Mouse (Mus musculus) heart, postnatal 25 days (tissue): ENCODE data around the gene Rprd1b. TPM values are rescaled to one million over a fixed set of nuclear protein-coding genes. Genes with fewer than 3 reads are reported as not detected.

ENCODE experiments used
- DNase-seq: peaks from one replicate; pipeline ENCODE4 v3.0.0; 2022; ENCODE audit warnings: low spot score
- intact Hi-C: fragments of 180-260 bp; cut with DNase I; formaldehyde crosslinking; loops from one replicate; pipeline ENCODE4 v1.15.1; 2025
- total RNA-seq, 2 experiments: library from RNA; stranded (reverse); gene quantifications; 2 replicates each; pipeline ENCODE4 v1.2.3; 2021

Gene Rprd1b
- total RNA-seq = 10 to 100 TPM; 25.5 to 29.4 TPM

DNA sequence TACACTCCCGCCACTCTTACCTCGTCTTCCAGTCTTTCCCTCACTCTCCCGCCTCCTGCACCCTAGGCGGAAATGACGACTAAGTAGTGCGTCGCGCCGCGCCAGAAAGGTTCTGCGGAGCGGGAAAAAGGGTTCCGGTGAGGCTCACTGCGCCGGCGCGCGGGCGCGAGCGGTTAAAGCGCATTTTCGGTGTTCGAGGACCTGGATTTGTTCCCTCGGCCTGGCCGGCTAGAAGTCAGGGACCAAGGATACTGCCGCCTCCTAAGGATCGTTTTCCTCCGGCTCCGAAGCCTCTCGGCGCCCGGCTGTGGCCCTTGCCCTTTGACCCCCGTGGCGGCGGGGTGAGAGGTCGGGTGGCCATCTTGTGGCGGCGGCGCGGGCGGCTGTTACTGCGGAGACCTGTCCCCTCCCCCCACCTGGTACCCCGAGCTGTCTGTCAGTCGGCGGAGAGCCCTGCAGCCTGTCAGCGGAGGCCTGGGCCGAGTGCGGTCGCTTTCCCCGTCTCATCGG lies at the start of gene Rprd1b, which contains the start of gene Tti1:
TSS of gene Rprd1b (plus strand) at position 144 of the 510 bp plus-strand sequence.
TSS of gene Tti1 (minus strand) at position 80 of the 510 bp plus-strand sequence.
- DNase-seq = peak; percentile 86
- intact Hi-C loops = no loop called here

DNA sequence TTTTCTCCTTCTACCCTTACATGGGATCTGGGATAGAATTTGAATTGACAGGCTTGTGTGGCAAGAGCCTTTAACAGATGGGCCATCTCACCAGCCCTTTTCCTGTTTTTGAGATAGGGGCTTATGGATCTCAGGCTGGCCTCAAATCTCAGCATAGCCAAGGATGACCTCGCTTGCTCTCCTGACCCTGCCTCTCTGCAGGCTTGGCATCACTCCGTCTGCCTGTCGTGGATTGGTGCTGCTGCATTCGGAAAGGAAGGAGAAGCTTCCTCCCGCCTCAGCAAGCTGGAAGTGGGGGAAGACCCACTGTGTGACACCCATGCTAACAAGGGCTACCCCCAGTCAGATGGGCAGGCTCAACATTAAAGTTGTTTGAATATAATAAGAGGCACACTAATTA lies 49.1 kb upstream of the Rprd1b start:
- DNase-seq = no peak
- intact Hi-C loops = no loop called here

DNA sequence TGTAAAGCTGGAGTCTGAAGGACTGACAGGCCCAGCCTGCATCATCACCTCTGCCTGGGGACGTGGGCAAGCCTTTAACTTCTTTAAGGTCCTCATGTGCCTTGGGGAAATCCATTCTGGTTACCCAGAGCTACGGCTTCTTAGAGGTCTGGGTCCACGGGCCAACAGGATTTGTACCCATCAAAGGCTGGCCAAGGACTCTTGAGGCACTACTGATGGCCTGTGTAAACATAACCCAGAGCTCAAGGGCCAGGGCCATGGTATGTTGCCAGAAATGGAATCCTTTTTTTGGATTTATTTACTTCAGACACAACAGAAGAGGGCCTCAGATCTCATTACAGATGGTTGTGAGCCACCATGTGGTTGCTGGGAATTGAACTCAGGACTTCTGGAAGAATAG lies 45.6 kb upstream of the Rprd1b start:
- intact Hi-C loops = no loop called here
- no peak for DNase-seq

DNA sequence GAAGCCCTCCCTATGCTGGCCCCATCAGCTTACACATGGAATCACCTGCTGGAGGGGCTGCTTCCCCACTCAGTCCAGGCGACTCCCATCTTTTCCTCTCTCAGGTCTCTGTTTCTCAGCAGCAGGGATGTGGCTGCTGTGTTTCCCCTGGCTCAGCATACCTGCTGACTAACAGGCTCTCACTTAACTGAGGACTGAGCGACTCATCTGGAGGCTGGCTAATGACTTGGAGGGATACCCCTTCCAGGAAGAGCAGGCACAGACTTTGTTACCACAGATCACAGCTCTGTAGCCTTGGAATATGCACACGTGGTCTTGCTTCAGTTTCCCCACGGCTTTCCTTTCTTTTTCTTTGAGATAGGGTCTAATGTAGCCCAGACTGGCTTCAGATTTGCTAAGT lies 45.0 kb upstream of the Rprd1b start:
- intact Hi-C loops = no loop called here
- no peak for DNase-seq

DNA sequence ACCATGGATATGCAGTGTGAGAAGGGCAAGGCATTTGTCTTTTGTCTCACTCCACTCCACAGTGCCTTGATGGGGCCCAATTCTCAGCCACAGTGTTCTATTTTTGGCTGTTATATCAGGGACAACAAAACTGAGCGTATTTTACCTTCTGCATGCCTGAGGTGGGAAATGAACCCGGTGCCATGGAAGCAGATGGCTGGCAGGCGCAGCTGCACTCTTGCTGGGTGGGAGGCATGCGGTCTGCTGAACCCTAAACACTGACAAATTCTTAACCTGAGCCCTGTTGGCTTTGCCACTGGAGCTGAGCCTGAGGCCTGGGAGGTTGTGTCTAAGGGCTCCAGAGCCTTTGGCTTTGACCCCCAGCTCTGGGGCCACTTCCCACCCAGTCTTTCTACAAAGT lies 42.7 kb upstream of the Rprd1b start:
- intact Hi-C loops = no loop called here
- DNase-seq = no peak

DNA sequence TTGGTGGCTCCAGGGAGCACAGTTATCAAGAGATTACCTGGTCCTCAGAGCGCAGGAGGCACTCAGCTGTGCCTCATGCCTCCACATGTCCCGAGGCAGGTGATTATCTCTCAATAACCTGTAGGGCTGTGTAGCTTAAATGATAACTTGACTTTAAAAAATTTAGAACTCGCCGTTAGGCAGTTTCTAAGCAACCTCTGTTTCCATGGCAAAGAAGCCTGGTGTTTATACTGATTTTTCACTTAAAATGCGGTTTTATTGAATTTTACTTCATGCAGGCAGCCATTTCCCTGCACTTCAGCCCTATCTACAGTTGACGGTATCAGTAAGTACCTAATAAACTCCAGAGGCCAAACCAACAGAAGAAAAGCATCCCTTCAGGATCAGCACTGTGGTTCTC lies 42.1 kb upstream of the Rprd1b start:
- intact Hi-C loops = no loop called here
- DNase-seq = no peak

DNA sequence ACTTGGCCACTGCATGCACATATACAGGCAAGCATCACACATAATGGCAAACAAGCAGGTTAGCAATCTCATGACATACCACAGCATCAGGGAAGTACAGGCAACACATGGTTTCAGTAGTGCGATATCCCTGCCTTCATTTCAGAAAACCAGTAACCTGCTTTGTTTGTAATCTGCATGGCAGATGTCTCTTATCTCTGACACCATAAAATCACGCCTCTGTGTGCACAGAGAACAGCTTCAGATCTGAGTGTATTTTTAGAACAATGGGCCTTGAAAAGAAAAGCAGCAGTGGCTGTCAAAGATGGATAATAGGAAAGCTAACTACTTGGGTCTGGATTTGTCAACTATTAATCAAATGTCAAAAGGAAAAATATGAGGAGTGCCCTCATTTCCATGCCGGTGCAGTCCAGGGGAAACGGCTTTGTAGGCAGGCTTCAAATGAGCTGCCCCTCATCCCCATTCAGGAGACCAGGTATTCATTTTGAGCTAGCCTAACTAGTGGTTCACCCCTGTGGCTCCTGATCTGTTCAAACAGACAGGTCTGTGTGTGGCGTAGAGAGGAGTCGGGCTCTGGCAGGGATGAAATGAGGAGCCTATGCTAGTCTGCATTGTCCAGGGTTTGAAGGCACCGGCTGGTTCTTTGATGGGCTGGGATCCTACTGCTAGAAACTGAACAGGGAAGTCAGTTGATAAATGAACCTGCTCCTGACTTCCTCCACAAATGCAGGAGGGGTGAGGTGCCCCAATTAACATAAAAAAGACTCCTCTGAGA lies 39.7 kb upstream of the Rprd1b start:
- intact Hi-C loops = no loop called here
- DNase-seq = no peak

DNA sequence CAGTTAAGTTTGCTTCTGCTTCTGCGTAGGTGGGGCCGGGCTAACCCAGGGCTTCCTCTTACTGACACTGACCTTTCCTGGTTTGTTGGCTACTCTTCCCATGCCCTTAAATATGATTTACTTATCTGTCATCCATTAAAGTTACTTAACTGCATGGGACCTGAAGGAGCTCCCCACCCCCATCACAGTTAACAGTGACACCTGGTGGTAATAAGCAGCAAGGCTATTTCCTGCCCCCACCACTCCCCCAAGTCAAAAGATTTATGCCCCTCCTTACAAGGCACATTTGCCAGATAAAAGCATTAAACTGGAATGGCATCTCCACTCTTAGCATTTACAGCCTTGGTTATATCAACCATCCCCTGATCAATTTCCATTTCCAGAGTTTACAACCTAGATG lies 38.4 kb upstream of the Rprd1b start:
- DNase-seq = no peak
- intact Hi-C loops = loop anchor here (1.0 to 5.0 kb wide), 2 partner anchors 355 to 383 kb away; no protein-coding TSS in a partner anchor

DNA sequence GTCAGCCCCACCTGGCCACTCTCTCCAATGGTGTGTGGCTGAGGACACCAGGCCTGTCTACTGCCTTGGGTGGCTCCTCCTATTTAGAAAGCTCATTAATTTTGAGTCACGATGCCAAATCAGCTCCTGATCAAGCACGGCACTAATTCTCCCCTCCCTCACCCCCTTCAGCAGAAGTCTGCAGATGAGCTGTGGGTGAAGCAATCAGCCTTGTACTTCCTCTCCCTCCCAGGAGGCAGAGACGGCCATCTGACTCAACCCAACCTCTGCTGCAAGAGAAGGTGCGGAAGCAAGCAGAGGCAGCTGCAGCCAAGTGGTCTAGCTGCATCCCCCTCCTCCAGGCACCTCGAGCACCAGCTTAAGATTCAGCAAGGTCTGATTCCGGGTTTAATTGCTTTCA lies 37.3 kb upstream of the Rprd1b start:
- intact Hi-C loops = loop anchor here (5.0 kb wide), 1 partner anchor 384 kb away; no protein-coding TSS in a partner anchor
- no peak for DNase-seq

DNA sequence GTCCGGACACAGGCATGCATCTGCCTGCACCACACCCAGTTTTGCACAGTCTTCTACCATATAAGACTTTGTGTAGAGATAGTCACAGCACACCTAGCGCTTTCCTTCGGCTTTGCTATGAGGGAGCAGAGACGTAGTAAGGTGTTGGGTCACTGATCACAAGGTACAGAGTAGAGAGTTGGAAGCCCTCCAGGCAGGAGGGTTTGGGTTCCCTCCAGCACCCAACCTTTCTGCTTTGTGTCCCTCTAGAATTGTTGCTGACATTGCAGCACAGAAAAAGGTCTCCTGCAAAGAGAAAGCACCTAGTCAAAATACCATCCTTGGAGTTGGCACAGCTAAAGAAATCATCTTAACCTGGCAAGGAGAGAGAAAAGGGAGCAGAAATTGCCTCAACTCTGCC lies 35.8 kb upstream of the Rprd1b start:
- intact Hi-C loops = loop anchor here (5.0 kb wide), 1 partner anchor 385 kb away; no protein-coding TSS in a partner anchor
- DNase-seq = no peak

DNA sequence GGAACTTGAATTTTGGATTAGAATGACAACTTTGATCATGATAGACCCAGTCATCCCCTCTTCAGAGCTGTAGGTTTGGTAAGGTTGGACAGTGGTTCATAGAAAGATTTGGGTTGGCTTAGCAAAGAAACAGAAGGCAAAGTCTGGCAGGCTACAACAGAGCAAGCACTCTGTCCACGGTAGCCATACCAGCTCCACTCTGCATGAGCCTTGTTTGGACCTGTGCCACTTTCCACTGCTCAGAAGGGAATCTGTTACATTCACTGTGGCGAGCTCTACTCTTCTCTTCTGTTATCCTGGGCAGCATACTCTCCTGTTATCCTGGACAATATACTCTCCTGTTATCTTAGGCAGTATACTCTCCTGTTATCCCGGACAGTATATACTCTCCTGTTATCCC lies 29.5 kb upstream of the Rprd1b start:
- DNase-seq = no peak
- intact Hi-C loops = no loop called here

DNA sequence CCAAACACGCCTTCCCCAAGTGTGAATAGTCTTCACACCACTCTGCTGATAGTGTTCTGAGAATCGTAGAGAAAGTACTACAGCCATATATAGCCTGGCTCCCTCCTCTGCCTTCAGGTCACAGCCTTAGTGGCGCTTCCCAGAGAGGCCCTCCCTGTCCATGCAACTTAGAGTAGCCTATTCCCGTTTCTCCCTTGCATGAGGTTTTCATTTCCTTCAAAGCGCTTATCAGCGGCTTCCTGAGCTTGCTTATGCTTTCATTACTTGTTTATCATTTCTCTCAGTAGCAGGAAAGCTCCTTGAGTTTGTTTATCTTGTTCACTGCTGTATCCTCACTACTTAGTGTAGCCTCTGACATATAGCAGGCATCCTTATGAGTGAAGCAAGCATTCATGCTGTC lies 23.7 kb upstream of the Rprd1b start:
- no peak for DNase-seq
- intact Hi-C loops = no loop called here

DNA sequence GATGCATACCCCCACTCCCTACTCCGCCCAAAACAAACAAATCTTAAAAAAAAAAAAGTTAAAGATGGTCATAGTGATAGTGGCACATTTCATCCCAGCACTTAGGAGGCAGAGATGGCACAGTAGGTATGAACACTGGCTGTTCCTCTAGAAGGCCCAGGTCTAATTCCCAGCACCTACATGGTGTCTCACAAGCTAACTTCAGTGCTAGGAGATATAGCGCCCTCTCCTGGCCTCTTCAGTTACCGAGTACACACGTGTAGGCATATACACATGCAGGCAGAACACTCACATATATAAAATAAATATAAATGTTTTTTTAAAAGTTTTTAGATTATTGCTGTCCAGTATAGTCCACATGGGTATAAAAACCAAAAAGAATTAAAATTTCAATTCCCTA lies 22.7 kb upstream of the Rprd1b start:
- intact Hi-C loops = no loop called here
- DNase-seq = no peak

DNA sequence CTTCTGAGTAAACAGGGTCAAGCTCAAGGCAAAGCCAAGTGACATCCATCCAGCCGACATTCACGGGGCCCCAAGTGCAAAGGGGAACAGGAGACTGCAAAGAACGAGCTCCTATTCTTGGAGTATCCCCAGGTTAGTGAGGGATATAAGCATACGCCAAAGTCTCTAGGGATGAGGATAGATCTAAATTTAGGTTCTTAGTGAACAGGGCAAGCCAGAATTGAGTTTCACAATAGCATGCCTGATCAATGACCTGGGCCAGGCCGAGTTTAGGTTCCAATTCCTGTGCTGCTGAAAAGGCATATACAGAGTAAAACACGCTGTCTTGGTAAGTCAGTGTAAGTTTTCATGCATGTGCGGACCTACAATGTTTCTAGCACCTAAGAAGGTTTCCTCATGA lies 18.9 kb upstream of the Rprd1b start:
- no peak for DNase-seq
- intact Hi-C loops = no loop called here

DNA sequence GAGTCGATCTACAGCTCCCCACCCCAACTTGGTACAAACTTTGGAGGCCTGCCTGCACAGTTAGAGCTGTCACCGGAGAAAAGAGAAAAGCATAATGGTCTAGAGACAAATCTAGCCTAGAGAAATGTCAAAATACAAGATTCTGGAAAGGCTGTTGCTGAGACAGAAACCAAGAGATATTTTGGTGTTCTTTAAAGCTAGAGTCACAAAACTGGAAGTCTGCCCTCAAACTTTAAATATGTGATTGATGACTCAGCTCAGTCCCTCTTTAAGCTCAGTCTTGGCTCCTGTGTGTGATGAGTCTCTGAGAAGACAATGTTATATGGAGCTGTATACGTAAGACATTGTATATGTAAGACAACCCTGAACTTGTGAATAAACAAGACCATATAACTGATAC lies 15.7 kb upstream of the Rprd1b start:
- intact Hi-C loops = no loop called here
- DNase-seq = no peak

DNA sequence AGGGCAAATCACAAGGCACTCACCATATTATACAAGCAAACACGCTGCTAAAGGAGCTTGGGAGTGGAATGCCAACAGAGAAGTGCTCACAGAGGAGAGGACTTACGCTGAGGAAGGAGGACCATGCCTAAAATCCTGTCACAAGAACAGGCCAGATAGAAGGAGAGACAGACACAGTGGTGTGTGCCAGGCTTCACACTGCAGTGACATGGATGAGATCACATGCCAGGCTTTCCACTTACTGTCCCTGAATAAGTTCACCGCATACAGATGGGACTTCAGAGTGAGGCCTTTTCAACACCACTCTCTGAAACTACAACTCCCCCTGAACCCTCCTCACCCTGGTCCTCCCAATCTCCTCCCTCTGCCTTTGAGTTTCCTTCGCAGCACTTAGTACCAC lies 11.0 kb upstream of the Rprd1b start:
- no peak for DNase-seq
- intact Hi-C loops = no loop called here

DNA sequence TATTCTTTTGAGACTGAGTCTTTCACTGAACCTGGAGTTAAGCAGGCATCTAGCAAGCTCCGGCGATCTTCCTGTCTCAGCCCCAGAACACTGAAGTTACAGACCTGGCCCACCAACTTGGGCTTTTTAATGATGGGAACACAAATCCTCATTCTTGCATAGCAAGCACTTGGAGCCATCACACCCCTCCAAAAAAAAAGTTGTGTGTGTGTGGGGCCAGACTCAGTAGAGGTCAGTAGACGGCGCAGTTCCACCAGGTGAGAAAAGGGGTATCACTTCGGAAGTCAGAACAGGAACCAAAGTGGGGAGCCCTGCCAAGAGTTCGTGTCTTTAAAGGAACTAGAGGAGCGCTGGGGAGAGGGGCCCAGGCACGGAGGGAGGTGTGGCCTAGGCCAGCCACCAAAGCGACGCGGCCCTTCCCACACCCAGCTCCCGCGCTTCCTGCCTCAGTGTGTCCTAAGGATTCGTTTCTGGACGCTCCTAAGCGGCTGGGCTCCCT lies 393 bp upstream of the Rprd1b start:
- no peak for DNase-seq
- intact Hi-C loops = no loop called here

DNA sequence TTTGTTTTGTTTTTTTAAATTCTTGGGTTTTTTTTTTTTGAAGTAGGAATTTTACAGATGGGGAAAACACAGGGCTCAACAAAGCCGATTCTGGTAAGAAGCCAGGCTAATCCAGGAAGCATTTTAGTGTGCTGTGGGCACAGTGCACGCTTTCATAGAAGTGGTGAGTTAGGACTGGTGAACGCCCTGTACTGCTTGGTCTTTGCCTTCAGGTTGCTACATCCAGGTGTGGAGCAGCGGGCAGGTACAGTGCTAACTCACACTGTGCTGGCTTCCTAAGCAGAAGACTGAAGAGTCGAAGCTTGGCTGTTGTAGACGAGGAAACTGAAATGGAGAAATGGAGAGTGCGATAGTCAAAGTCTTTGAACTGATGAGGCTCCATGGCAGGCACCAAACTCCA lies 1.7 kb downstream of the Rprd1b start:
- intact Hi-C loops = no loop called here
- DNase-seq = no peak

DNA sequence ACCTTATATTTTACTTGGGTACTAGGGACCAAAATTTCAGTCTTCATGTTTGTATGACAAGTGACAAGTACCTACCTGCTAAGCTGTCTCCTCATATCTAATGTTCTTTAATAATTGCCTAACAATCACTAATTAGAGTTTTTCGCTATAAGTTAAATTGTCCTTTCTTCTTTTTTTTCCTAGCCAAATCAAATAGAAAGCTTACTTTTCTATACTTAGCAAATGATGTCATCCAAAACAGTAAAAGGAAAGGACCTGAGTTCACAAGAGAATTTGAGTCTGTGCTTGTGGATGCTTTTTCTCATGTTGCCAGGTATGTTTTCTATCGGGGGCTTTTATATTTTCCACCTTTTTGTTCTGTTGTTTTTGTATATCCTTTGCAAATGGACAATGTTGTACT lies 7.5 kb downstream of the Rprd1b start:
- intact Hi-C loops = no loop called here
- DNase-seq = no peak

DNA sequence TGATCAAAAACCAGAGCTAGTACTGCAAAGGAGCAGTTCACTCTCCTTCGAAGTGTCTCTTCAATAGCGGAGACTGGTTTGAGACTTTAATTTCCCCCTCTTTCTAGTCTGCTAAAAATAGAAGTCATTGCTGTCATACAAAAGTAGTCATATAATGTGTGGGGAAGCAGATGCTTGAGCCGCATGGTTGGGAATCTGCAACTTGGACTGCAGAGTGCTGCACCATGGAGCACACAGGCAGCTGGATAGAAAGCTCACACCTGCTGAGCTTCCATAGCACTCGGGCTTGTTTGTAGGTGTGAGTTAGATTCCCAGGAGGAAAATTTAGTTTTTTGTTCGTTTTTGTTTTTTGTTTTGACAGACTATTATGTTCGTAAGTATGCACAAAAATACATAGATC lies 8.1 kb downstream of the Rprd1b start:
- no peak for DNase-seq
- intact Hi-C loops = no loop called here

DNA sequence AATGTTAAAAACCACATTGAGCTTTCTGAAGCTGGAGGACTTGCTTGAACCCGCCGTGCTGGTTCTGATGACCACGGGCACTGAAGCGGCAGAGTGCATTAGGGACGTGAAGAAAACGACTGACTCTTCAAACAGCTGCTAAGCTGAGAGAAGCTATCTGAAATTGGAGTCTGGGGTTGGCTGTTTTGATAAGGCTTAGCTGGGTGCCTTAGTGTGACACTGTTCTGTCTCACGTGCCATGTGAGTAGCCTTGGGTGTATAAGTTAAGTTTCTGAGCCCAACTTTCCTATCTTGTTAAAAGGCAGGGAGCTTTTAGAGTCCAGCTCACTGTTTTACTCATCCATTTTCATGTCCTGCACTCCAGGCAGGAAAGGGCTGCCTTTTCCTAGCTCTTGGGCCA lies 8.7 kb downstream of the Rprd1b start:
- no peak for DNase-seq
- intact Hi-C loops = no loop called here

DNA sequence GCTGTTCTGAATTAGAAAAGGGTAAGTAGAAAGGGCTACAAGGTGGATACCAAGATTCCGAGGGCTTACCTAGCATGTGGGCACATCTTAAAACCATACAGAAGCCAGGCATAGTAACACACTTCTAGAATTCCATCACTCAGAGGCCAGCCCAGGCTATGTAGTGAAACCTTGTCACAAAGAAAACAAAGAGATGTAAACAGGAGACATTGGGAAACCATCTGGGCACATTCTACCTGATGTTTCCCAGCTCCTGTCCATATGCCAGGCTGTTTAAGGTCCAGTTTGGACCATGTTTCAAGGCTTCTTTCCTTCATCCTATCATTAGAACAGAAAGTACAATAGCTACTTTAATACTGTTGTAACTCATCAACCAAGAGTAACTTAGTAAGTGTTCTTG lies 9.3 kb downstream of the Rprd1b start:
- DNase-seq = no peak
- intact Hi-C loops = no loop called here
